Mouse (Mus musculus) spleen, adult 2 months (tissue): ENCODE data around the gene Gm49361.

Experiments
- CTCF ChIP-seq: fragments of 200-500 bp; IDR thresholded peaks from 2 replicates; pipeline ENCODE4 v1.5.1; 2011; ENCODE audit warnings: mild to moderate bottlenecking, inconsistent platforms; ENCODE audit not compliant: insufficient read depth, insufficient read length, insufficient replicate concordance; ENCODE audit errors: extremely low read depth
- POLR2A ChIP-seq: fragments of 200-500 bp; IDR thresholded peaks from 2 replicates; pipeline ENCODE4 v1.6.1; 2011; ENCODE audit warnings: low read depth, low read length, inconsistent platforms

DNA sequence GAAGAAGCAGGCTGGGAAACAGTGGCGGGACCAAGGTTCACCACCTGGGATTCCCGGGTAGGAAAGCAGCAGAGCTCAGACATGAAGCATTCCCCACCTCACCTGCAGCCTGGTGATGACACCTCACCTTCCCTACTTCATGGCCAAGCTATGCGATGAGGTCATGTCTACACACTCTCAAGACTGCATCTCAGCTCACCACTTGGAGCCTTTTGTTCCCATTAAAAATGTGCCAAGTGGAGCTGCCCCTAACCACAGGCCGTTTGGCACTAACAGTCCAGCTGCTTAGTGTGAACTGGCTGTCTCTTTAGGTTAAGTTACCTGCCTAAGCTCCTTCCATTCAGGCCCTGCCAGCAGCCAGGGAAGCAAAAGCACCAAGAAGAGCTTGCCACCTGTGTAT, 40.8 kb downstream of the Gm49361 start:
- TF ChIP-seq CTCF = no peak
- no peak for TF ChIP-seq POLR2A
